Mouse (Mus musculus): ENCODE results near the gene Cpne1.

- no peak for TF ChIP-seq MEF2A (IDR thresholded peaks at IDR 0.05; ENCODE audit: borderline replicate concordance, low read depth, low read length)
- TF ChIP-seq CTCF (conservative IDR thresholded peaks at IDR 0.05 in 1 of 2, IDR thresholded peaks at IDR 0.05 in 1 of 2; ENCODE audit: low read depth in 2 of 2, low read length in 2 of 2) = no peak
- TF ChIP-seq E2F4 (IDR thresholded peaks at IDR 0.05; ENCODE audit: insufficient replicate concordance, low read depth, low read length) = no peak
- no peak for TF ChIP-seq KAT2A (IDR thresholded peaks at IDR 0.05; ENCODE audit: insufficient replicate concordance, low read length)
- TF ChIP-seq ZNF384 (IDR thresholded peaks at IDR 0.05; ENCODE audit: low read depth, low read length) = no peak
- no peak for TF ChIP-seq POLR2A (IDR thresholded peaks at IDR 0.05; ENCODE audit: low read depth, low read length)
Observed at GRCm38 (mm10) chr2:156091926-156092325, 19.8 kb downstream of the Cpne1 start.

Data from CH12.LX (cell line).